Mouse (Mus musculus) cortical plate, adult 2 months (tissue): ENCODE data around the gene Rock2.

Source experiments
- CTCF ChIP-seq: fragments of 200-500 bp; IDR thresholded peaks from 2 replicates; pipeline ENCODE4 v1.5.1; 2011; ENCODE audit warnings: mild to moderate bottlenecking, control low read depth, low read length; ENCODE audit not compliant: insufficient read depth; ENCODE audit errors: extremely low read depth
- POLR2A ChIP-seq: fragments of 200-500 bp; IDR thresholded peaks from 2 replicates; pipeline ENCODE4 v1.6.1; 2011; ENCODE audit warnings: mild to moderate bottlenecking, low read length, control low read depth; ENCODE audit not compliant: insufficient read depth; ENCODE audit errors: extremely low read depth

- TF ChIP-seq CTCF (no peak), POLR2A (no peak)
Measured at GRCm38 (mm10) chr12:16977120-16977519, 82.4 kb downstream of the Rock2 start.
